Mouse (Mus musculus) layer of hippocampus, adult 2 months (tissue): ENCODE measurements around the gene Traf2. TPM values are rescaled to one million over a fixed set of nuclear protein-coding genes. Genes with fewer than 3 reads are reported as not detected.
A peak's percentile ranks its signal among the peaks of the same experiment; 100 is the strongest.

ENCODE experiments used
- DNase-seq, 2 experiments: peaks; one replicate each; pipeline ENCODE4 v3.0.0; 2022; ENCODE audit warnings: low spot score in 2 of 2
- H3K27ac ChIP-seq: fragments of 200-600 bp; 2 replicates; pipeline ENCODE4 v1.8.1; 2022
- H3K4me3 ChIP-seq: fragments of 200-600 bp; 2 replicates; pipeline ENCODE4 v1.8.1; 2022; ENCODE audit warnings: mild to moderate bottlenecking
- CTCF ChIP-seq: fragments of 200-600 bp; conservative IDR thresholded peaks from 2 replicates; pipeline ENCODE4 v1.8.1; 2022; ENCODE audit warnings: antibody characterized with exemption, mild to moderate bottlenecking, moderate library complexity
- total RNA-seq, 2 experiments: library from RNA; stranded (reverse); gene quantifications; 2 replicates each; pipeline ENCODE4 v1.2.3; 2021

The Traf2 gene
- total RNA-seq, 2 experiments from 2014 or later = 10.9 to 12.0 TPM

- peak; percentile 36 to 42 for DNase-seq
- Histone ChIP-seq H3K27ac (peak overlapping the region; percentile 51), H3K4me3 (peak overlapping the region; percentile 20; the same call in 1 of the 2 replicates)
- no peak for TF ChIP-seq CTCF
Measured at GRCm38 (mm10) chr2:25468962-25469915, 77.5 kb downstream of the Traf2 start.

Other genes with a start within 250 kb of the Traf2 start
- gene Grin1, start 227.8 kb downstream of the Traf2 start, total RNA-seq = 100 to 1,000 TPM; 443 to 449 TPM
- gene Man1b1, start 214.6 kb downstream of the Traf2 start, total RNA-seq = 10 to 100 TPM; 56.4 to 58.0 TPM
- gene Dpp7, start 190.6 kb downstream of the Traf2 start, total RNA-seq = 10 to 100 TPM; 32.1 to 36.2 TPM
- 10 to 100 TPM; 14.6 to 19.8 TPM for gene Uap1l1, start 181.3 kb downstream of the Traf2 start, total RNA-seq
- gene Sapcd2, start 174.6 kb downstream of the Traf2 start, total RNA-seq = 1 to 10 TPM; 3.0 to 4.0 TPM
- 10 to 100 TPM; 14.6 to 16.6 TPM for gene Entpd2, start 151.1 kb downstream of the Traf2 start, total RNA-seq
- gene Npdc1, start 147.6 kb downstream of the Traf2 start, total RNA-seq = 100 to 1,000 TPM; 429 to 433 TPM
- gene Fut7, start 123.7 kb downstream of the Traf2 start, total RNA-seq = under 1 TPM in 1 of 2 experiments, not detected in 1; 0.37 TPM
- gene Abca2, start 118.2 kb downstream of the Traf2 start, total RNA-seq = 100 to 1,000 TPM; 159 to 167 TPM
- under 1 TPM in 1 of 2 experiments, not detected in 1; 0.49 TPM for gene Clic3, start 90.1 kb downstream of the Traf2 start, total RNA-seq
- gene Paxx, start 85.8 kb downstream of the Traf2 start, total RNA-seq = 10 to 100 TPM; 55.7 to 62.1 TPM
- gene Ptgds, start 76.9 kb downstream of the Traf2 start, total RNA-seq = 100 to 1,000 TPM; 541 to 735 TPM
- not detected for gene Lcn12, start 53.0 kb downstream of the Traf2 start, total RNA-seq
- gene Fbxw5, start 46.2 kb downstream of the Traf2 start, total RNA-seq = 100 to 1,000 TPM; 109 to 120 TPM
- 1 to 10 TPM in 1 of 2 experiments, under 1 TPM in 1; 0.97 to 1.5 TPM for gene C8g, start 45.2 kb downstream of the Traf2 start, total RNA-seq
- gene Edf1, start 10.9 kb upstream of the Traf2 start, total RNA-seq = 100 to 1,000 TPM; 193 to 200 TPM
- gene Mamdc4, start 27.9 kb upstream of the Traf2 start, total RNA-seq = 1 to 10 TPM; 2.8 to 3.5 TPM
- 10 to 100 TPM; 59.1 to 67.5 TPM for gene Phpt1, start 28.3 kb upstream of the Traf2 start, total RNA-seq
- gene Ajm1, start 34.8 kb upstream of the Traf2 start, total RNA-seq = 100 to 1,000 TPM; 106 to 120 TPM
- 100 to 1,000 TPM; 149 to 151 TPM for gene Rabl6, start 61.6 kb upstream of the Traf2 start, total RNA-seq
- gene Ccdc183, start 70.7 kb upstream of the Traf2 start, total RNA-seq = not detected
- gene Tmem141, start 75.1 kb upstream of the Traf2 start, total RNA-seq = 10 to 100 TPM; 14.1 to 15.4 TPM
- under 1 TPM; 0.79 TPM for gene Fcna, start 81.1 kb upstream of the Traf2 start, total RNA-seq
- not detected for gene Lcn8, start 106.2 kb upstream of the Traf2 start, total RNA-seq
- not detected for gene Lcn5, start 111.0 kb upstream of the Traf2 start, total RNA-seq
- not detected for gene Lcn6, start 129.8 kb upstream of the Traf2 start, total RNA-seq
- gene Lcn10, start 135.8 kb upstream of the Traf2 start, total RNA-seq = not detected
- not detected for gene Obp2a, start 153.1 kb upstream of the Traf2 start, total RNA-seq
- gene Bmyc, start 159.8 kb upstream of the Traf2 start, total RNA-seq = 10 to 100 TPM; 83.7 to 88.9 TPM
- gene Obp2b, start 190.1 kb upstream of the Traf2 start, total RNA-seq = under 1 TPM in 1 of 2 experiments, not detected in 1; 0.86 TPM
- not detected for gene Lcn3, start 218.6 kb upstream of the Traf2 start, total RNA-seq
- not detected for gene Lcn11, start 230.1 kb upstream of the Traf2 start, total RNA-seq
- not detected for gene Gm13539, start 235.3 kb upstream of the Traf2 start, total RNA-seq